ENCODE assay signal across 8 mouse cellular contexts in the genomic region with DNA sequence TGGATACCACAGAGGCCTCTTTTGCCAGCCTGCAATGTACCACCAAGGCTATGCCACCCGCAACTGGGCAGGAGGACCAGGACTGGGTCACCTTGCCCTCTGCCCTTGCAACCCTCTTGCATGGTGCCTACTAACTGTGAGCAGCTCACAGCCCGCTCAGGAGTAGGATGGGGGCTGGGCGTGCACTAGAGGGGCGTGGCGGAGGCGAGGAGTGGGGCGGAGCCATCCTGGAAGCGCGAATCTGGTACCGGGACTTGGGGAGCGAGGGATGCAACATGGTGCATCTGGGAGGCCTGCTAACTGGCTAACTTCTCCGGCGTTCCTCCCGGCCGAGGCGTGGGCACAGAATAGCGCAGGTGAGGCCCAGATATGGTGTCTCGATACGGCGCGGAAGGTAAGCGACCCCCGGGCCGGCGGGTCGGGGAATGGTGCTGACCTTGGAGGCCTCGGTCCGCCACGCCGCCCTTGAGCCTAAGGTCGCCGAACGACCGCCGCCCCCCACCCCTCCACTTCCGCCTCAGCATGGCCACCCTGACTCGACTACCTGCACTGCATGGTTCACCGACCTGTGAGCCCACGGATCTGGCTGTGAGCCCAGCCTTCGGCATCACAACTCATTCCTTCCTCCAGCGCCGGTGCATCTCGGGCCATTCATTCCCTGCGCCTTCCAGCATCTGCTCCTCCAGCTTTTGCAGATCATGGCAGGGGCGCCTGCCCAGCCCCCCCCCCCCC. TPM values are rescaled to one million over a fixed set of nuclear protein-coding genes. Genes with fewer than 3 reads are reported as not detected.
DNase-seq lines count a peak whose midpoint lies in the region; ATAC-seq lines count a peak whose summit lies in the region.

No protein-coding gene starts in this region.

- peak overlapping the region; percentile 8; the same call in 1 of the 2 replicates for H3K4me3 ChIP-seq in macrophage (ENCODE audit: inconsistent target)

- no peak overlapping the region for H3K27ac ChIP-seq in macrophage

- peak; percentile 91 for ATAC-seq in inflammation-experienced regulatory T-cells, adult 6 months

- no peaks in the 10 kb centered on the region for H3K79me2 ChIP-seq in macrophage (ENCODE audit: inconsistent target)

- peak; percentile 36 for DNase-seq in T-cell, adult 2 months (ENCODE audit: low spot score)
- DNase-seq in cerebellum, adult 9-11 months: peak; percentile 79
- DNase-seq in frontal cortex, postnatal 10 days (ENCODE audit: low spot score in 2 of 2): peak; percentile 14 to 55
- peak; percentile 21 to 32 for DNase-seq in left cerebral cortex, adult 8-10 months (ENCODE audit: low spot score in 2 of 2)
- DNase-seq in right cerebral cortex, adult 2 months (ENCODE audit: low spot score in 2 of 2): peak; percentile 29 to 57
- peak; percentile 48 to 73 for DNase-seq in urinary bladder, postnatal 4 days (ENCODE audit: low spot score in 2 of 2)

- no peaks in the 10 kb centered on the region for H3K36me3 ChIP-seq in macrophage (ENCODE audit: inconsistent target)

- WGBS in macrophage (ENCODE audit: missing documents): 3% methylated on average over 44 of the region's 45 CpGs

RNA-seq across cellular contexts. Expression of a gene that starts 59.7 kb away (rescaled TPM):
- polyA plus RNA-seq in inflammation-experienced regulatory T-cells, adult 6 months (2017; shearing (Covaris generic)): 1,000 to 10,000 TPM in 1 of 3 experiments, 100 to 1,000 TPM in 2; 827 to 1,261 (median 893) TPM
- 100 to 1,000 TPM; 316 to 326 (median 319) TPM for total RNA-seq in left cerebral cortex, adult 8-10 months (2022)
- total RNA-seq in macrophage (2018; cell fraction: chromatin; rRNA removed): 100 to 1,000 TPM in 24 of 26 experiments, 10 to 100 TPM in 2; 88.1 to 403 (median 202) TPM
- 100 to 1,000 TPM; 413 to 754 (median 525) TPM for total RNA-seq in macrophage (2018; cell fraction: cytosol; rRNA removed)
- total RNA-seq in macrophage (2018; cell fraction: nucleus; rRNA removed): 100 to 1,000 TPM; 142 to 412 (median 227) TPM
- polyA plus RNA-seq in macrophage (2018): 687 to 803 TPM (median 741 TPM) in 3 replicates

Comparison
In these comparisons a context has a peak if more than half of its experiments do, and no peak if none do; other contexts are left out.
1. DNase-seq: peak in every context shown above with its lines; median percentile 79 in cerebellum, adult 9-11 months; 60 in urinary bladder, postnatal 4 days; 43 in right cerebral cortex, adult 2 months; 36 in T-cell, adult 2 months; 34 in frontal cortex, postnatal 10 days; 26 in left cerebral cortex, adult 8-10 months.